Mouse (Mus musculus): ENCODE data around the gene Slc35b1. TPM values are rescaled to one million over a fixed set of nuclear protein-coding genes. Genes with fewer than 3 reads are reported as not detected.
"Not testable (repeated sequence)": the region's sequence is repeated elsewhere in the genome, so short reads cannot be mapped to it uniquely, and the experiment has no call there.

The Slc35b1 gene
- polyA plus RNA-seq, 1 experiment: 78.3 TPM

GRCm38 (mm10) chr11:95392708-95393499 lies 8.4 kb downstream of the Slc35b1 start:
- no peak for DNase-seq (ENCODE audit: extremely low spot score in 1 of 2, low spot score in 1 of 2)

DNA sequence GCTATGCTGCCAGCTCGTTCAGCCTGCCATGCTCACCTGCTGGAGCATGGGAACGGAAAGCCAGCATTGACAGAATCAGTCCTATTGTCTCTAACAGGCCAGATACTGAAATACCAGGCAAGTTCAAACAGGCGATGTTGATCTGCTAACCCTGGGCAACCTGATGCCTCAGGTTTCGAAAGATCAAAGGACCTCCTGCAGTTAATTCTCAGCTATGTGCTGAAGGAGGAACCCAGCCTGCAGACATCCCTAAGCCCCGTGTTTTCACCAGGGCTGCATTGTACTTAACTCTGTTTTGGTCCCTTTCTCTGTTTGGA lies 9.0 kb downstream of the Slc35b1 start:
- no peak for DNase-seq (ENCODE audit: extremely low spot score in 1 of 2, low spot score in 1 of 2)

DNA sequence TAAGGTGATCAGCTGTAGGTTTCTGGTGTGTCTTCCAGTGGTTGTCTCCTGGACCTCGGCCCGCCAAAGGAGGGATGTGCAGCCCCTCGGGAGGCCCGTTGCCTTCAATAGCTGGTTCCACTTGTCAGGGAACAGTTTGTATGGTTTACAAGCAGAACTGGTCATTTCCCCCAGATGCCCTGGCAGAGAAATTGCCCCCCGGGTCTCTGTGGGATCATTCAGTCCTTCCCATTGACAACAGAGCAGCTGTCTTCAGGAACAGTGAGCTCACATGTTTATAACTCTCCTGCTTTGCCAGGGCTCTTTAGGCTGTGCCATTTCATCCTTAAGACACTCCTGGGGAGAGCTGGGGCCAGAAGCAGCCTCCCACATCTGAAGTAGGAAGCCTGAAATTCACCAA lies 9.6 kb downstream of the Slc35b1 start:
- DNase-seq (ENCODE audit: extremely low spot score in 1 of 2, low spot score in 1 of 2): no peak

GRCm38 (mm10) chr11:95396548-95396947 lies 12.1 kb downstream of the Slc35b1 start:
- DNase-seq (ENCODE audit: extremely low spot score in 1 of 2, low spot score in 1 of 2): no peak

- peak; percentile 40 to 91 for DNase-seq (ENCODE audit: extremely low spot score in 1 of 2, low spot score in 1 of 2)
Observed at GRCm38 (mm10) chr11:95397843-95398835, 13.6 kb downstream of the Slc35b1 start.

DNA sequence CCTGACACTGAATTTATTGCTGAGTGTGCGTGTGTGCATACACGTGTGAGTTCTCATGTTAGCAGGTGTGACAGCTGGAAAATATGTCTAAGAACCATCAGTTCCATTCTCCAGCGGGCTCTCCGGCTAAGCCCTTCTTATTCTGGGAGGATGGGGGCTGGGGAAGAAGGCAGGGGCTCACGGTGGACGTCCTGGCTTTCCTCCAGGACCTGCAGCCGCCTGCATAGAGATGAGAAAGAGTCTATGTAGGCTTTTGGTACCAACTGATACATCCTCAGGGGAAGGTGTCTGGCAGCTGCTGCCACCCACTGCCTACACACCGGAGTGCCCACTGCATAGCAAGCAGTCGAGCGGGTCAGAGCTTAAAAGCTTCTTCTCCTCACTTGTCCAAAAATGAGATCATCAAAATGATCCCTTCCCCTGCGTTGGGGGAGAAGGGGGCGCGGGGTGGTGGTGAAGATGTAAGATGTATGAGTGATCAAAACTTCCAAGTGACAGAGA lies 15.1 kb downstream of the Slc35b1 start:
- peak in 1 of 2 experiments; percentile 46 for DNase-seq (ENCODE audit: extremely low spot score in 1 of 2, low spot score in 1 of 2)

DNA sequence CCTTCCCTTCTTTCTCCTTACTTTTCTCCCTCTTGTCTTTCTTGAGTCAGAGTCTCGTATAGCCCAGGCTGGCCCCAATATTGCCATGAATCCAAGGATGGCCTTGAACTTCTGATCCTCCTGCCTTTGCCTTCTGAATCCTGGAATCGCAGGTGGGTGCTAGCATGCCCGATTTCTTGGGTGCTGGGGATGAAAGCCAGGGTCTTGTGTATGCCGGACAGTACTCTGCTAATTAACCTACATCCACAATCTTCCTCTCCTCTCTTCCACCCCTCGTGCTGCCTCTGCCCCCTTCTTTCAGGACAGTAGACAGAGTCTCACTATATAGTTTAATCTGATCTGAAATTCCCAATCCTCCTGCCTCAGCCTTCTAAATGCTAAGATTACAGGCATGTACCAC lies 17.1 kb downstream of the Slc35b1 start:
- no peak for DNase-seq (ENCODE audit: extremely low spot score in 1 of 2, low spot score in 1 of 2)

GRCm38 (mm10) chr11:95402196-95402595 lies 17.7 kb downstream of the Slc35b1 start:
- DNase-seq (ENCODE audit: extremely low spot score in 1 of 2, low spot score in 1 of 2): no peak

GRCm38 (mm10) chr11:95402658-95403101 lies 18.2 kb downstream of the Slc35b1 start:
- DNase-seq (ENCODE audit: extremely low spot score in 1 of 2, low spot score in 1 of 2): no peak

GRCm38 (mm10) chr11:95403382-95404340 lies 19.2 kb downstream of the Slc35b1 start:
- DNase-seq (ENCODE audit: extremely low spot score in 1 of 2, low spot score in 1 of 2): no peak

- no peak for DNase-seq (ENCODE audit: extremely low spot score in 1 of 2, low spot score in 1 of 2)
Observed at GRCm38 (mm10) chr11:95405771-95406170, 21.3 kb downstream of the Slc35b1 start.

DNA sequence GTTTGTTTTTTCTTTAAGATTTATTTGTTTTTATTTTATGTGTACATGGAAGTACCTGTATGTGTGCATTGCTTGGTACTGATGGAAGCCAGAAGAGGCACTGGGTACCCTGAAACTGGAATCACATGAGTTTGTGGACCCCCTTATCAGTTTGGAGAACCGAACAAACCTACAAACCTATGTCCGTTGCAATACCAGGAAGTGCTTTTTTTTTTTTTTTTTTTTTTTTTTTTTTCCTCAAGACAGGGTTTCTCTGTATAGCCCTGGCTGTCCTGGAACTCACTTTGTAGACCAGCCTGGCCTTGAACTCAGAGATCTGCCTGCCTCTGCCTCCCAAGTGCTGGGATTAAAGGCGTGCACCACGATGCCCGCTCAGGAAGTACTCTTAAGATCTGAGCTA lies 21.9 kb downstream of the Slc35b1 start:
- not testable (repeated sequence) for DNase-seq (ENCODE audit: extremely low spot score in 1 of 2, low spot score in 1 of 2)

DNA sequence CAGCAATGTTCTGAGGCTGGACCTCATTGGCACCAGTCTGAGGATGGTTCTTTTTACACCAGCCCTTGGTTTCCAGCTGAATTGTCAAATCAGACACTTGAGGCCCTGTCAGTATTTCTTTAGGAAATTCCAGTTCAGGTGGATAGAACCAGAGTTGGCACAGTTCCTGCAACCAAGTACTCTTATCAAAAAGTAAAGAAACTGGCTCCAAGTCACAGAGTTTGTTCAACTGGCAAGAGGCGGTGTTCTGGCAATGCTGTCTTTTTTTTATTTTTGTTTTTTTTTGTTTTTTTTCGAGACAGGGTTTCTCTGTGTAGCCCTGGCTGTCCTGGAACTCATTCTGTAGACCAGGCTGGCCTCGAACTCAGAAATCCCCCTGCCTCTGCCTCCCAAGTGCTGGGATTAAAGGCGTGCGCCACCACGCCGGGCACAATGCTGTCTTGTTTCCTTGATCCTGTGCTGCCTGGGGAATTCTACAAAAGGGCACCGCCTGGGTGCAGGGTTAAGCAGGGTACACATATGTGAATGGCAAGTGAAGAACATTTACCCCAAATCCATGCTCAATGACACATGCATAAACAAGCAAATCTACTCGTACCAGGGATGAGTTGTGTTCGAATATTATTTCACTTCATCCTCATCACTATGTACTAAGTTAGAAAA lies 25.1 kb downstream of the Slc35b1 start:
- no peak for DNase-seq (ENCODE audit: extremely low spot score in 1 of 2, low spot score in 1 of 2)

GRCm38 (mm10) chr11:95411453-95412013 lies 27.0 kb downstream of the Slc35b1 start:
- DNase-seq (ENCODE audit: extremely low spot score in 1 of 2, low spot score in 1 of 2): no peak

DNA sequence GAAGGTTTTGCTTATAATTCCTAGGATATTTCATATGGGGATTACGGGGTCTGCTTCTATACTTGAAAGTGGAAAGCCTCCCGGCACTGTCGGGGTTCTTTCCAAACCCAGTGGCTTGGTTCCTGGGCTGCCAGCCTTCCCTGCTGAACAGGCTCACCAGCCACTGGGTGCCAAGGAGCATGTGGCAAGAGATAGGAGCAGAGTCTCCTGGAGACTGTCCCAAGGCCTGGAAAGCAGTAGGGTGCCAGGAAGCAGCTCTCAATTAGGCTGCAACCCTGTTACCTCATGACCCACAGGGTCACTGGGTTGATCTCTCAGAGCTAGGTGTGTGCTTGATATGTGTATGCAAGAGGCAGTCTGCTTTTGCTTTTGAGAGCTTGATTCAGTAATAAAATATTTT lies 28.1 kb downstream of the Slc35b1 start:
- DNase-seq (ENCODE audit: extremely low spot score in 1 of 2, low spot score in 1 of 2): no peak

DNA sequence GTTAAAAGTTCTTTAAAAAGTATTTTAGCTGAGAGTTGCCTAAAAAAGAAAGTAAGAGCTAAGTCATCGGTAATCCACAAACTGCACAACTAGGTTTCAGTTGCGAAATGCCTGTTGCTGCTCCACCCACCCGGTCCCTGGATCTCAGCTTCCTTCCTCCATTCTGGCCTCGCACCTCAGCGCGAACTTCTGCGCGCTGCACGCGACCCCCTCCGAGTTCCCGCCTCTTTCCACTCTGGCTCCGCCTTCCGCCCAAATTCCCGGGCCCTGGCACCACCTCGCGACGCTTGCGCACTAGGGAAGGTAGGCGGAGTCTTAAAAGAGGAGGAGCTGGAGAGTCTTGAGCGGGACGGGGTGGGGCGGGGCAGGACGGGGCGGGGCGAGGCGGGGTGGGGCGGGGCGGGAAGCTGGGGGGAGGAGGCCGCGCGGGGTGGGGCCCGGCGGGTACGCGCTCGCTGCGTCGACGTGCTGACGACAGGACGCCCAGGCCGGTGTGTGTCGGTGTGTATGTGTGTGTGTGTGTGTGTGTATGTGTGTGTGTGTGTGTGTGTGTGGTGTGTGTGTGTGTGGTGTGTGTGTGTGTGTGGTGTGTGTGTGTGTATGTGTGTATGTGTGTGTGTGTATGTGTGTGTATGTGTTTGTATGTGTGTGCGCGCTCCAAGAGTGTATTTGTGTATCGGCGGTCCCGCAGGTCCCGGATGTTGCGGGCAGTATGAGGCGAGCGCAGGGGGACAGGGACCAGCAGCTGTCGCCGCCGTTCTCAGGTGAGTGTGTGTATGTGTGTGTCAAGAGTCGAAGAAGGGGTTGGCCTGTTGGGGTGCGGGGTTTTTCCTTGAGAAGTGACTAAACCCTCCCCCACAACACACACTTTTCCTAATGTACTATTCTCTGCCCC lies 29.4 kb downstream of the Slc35b1 start, which contains the start of gene Spop:
Gene Spop, plus strand, starts transcription at position 440 of the 895 bp plus-strand sequence.
- DNase-seq (ENCODE audit: extremely low spot score in 1 of 2, low spot score in 1 of 2): peak; percentile 61 to 87

GRCm38 (mm10) chr11:95414536-95415161 lies 30.2 kb downstream of the Slc35b1 start:
- DNase-seq (ENCODE audit: extremely low spot score in 1 of 2, low spot score in 1 of 2): peak; percentile 92 to 97

DNA sequence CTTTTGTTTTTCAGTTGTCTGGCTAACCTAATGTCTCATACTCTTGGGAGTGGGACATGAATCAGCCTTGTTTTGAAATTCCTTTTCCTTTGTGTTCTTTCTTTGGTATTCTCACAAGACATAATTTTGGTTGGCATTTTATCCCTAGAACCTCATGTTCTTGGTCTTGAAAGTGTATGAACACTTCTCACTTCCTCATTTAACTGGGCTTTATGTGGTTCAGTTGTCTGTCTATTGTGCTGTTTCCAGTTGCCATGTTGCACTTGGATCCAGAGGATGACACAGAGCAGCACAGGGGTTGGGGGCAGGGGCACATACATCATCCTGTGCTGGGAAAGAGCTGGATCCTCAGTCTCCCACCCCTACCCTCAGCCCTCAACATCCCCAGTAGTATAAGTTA lies 31.4 kb downstream of the Slc35b1 start:
- DNase-seq (ENCODE audit: extremely low spot score in 1 of 2, low spot score in 1 of 2): no peak

Data from frontal cortex, adult 2 months (tissue).